Mouse (Mus musculus): ENCODE measurements around the gene Stat3. TPM values are rescaled to one million over a fixed set of nuclear protein-coding genes. Genes with fewer than 3 reads are reported as not detected.

Gene Stat3
- 100 to 1,000 TPM in 1 of 2 experiments, 10 to 100 TPM in 1; 87.0 to 102 TPM for total RNA-seq (2021)
- long read RNA-seq, experiment 1, full-length matches to known transcripts = 80 of 93 reads
- long read RNA-seq, experiment 1, partial matches to known transcripts = 6 of 93 reads
- long read RNA-seq, experiment 1, other reads (novel, unspliced or antisense) = 7 of 93 reads
- long read RNA-seq, experiment 2, full-length matches to known transcripts = 43 of 58 reads
- long read RNA-seq, experiment 2, partial matches to known transcripts = 4 of 58 reads
- long read RNA-seq, experiment 2, other reads (novel, unspliced or antisense) = 11 of 58 reads

DNA sequence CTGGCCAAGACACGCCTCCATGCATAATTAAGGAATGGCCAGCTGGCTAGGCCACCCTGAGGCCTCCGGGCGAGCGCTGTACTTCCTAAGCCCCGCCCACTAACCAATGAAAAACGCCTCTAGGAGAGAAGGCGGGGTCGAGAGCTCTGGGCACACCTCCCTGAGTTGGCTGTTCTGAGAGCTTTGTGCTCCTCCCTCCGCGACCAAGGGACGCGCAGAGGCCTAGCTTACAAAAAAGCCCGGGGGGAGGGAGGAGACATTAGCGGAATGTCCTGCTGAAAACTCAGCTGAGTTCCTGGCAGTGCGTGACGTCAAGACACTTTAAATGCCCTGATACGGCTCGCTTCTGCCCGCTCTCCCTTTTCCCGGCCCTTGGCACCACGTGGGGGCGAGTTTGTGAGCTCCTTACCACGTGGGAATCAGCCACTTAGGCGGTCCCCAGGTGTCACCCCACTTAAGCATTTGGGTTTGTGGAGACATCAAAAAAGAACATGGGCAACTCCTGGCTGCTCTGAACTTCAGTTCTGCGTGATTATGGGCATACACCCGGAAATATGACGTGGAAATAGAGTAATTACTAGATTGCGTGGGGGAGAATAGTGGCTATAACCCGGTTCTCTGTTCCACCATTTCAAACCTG lies at the start of gene Stat3:
Gene Stat3 (minus strand): TSS at position 29 of the 640 bp plus-strand sequence.
- DNase-seq (ENCODE audit: low spot score in 2 of 2) = peak; percentile 99 to 100

DNA sequence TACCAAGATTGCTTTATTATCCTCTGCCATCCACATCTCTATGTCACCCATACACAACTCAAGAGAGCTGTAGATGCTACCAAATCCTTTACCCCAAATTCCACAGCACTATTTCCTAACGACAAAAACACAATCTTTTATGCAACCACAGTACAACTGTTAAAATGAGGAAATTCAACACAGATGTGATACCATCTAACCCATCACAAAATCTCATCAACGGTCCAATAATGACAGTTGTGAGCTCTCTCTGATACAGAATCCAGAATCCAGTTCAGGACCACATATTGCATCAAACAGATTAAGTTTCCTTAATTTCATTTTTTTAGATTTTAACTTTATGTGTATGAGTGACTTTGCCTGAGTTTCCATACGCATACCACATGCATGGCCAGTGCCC lies 49.3 kb upstream of the Stat3 start:
- DNase-seq (ENCODE audit: low spot score in 2 of 2) = no peak

DNA sequence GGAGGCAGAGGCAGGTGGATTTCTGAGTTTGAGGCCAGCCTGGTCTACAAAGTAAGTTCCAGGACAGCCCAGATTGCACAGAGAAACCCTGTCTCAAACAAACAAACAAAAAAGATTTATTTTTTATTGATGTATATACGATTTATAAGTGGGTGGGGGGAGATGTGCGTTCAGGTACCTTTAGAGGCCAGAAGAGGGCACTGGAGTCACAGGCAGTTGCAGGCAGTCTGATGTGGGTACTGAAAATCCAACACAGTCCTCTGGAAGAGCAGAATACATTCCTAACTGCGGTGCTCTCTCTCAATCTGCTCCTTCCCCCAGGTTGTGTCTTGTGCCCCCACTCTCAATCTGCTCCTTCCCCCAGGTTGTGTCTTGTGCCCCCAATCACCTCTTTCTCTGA lies 46.3 kb upstream of the Stat3 start:
- DNase-seq (ENCODE audit: low spot score in 2 of 2) = no peak

DNA sequence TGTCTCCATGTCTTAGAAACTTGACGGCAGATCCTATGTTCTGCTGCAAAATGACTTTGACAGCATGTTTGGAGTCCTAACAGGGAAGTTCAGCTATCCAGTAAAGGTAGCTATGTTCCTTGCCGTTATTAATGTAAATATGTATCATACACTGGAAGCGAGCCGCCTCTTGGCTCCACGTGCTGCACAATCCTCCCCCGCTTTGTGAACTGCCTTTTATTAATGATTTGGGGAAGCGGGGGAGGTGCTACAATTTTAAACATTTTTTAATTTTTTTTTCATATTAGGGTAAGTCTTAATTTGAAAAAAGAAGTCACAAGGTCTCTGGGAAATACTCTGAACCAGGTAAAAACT lies 44.4 kb upstream of the Stat3 start:
- DNase-seq (ENCODE audit: low spot score in 2 of 2) = no peak

DNA sequence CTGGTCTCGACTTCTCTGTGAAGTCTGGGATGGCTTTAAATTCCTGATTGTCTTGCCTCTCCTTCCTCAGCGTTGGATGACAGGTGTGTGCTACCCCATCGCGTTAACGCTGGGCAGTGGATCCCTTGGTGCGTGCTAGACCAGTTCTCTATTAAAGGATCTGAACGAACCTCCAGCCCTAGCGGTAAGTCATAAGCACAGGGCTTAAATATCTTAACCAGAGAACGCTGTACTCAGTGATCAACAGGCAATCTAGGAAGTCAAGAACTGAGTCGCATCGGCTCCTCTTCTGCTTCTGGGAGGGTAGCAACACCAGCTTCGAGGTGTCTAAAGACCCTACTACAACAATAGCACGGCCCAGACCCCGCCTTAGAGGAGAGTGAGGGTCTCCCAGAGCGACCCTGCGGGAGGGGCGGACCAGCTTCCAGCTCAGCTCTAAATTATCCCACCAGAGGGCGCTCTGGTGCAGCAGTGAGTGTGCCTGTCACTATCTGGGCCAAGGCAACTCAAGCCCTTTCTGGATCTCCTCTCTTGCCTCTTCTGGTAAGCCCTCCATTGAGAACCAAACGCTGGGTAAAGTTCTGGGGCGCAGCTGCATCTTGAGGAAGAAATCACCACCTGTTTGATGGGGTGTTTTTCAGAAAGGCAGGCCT lies 43.9 kb upstream of the Stat3 start:
- DNase-seq (ENCODE audit: low spot score in 2 of 2) = peak; percentile 84 to 86

DNA sequence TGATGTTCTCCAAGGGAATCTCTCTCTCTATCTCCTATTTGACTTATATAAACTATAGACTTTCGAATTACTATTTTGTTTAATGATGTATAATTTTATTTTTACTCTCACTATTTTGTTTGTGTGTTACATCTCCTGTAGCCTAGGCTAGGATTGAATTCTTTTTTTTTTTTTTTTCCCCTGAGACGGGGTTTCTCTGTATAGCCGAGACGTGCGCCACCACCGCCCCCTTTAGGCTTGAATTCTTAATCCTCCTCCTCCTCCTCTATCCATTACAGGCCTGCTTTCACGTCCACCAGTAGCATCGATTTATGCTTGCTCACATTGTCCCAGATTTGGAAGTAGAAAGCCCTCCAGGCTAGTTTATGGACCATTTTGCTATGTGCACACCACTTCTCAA lies 42.7 kb upstream of the Stat3 start:
- no peak for DNase-seq (ENCODE audit: low spot score in 2 of 2)

DNA sequence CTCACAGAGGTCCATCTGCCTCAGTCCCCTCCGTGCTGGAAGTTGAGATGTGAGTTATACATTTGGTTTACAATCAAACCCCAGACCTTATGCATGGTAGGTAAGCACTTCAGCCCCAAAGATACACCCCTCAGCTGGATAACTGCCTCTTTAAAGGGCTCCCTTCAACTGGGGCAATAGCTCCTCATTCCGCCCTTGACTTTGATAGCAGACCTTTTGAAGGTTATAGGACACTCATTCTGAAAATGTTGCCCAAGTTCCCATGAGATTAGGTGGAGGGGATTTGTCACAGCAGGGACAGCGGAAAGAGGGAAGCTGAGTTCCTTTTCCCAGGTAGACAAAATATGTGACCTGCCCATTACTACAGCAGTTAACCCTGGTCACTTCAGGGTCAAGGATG lies 41.9 kb upstream of the Stat3 start:
- DNase-seq (ENCODE audit: low spot score in 2 of 2) = peak in 1 of 2 experiments; percentile 22

DNA sequence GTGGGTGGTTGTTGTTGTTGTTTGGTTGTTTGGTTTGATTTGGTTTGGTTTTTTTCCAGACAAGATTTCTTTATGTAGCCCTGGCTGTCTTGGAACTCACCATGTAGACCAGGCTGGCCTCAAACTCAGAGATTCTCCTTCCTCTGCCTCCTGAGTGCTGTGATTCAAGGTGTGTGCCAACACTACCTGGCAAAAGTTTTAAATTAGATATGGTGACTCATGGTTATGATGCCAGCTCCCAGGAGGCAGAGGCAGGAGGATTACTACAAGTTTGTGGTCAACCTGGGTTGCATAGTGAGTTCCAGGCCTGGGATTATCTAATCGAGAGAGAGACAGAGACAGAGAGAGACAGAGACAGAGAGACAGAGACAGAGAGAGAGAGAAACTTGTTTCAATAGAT lies 41.1 kb upstream of the Stat3 start:
- no peak for DNase-seq (ENCODE audit: low spot score in 2 of 2)

DNA sequence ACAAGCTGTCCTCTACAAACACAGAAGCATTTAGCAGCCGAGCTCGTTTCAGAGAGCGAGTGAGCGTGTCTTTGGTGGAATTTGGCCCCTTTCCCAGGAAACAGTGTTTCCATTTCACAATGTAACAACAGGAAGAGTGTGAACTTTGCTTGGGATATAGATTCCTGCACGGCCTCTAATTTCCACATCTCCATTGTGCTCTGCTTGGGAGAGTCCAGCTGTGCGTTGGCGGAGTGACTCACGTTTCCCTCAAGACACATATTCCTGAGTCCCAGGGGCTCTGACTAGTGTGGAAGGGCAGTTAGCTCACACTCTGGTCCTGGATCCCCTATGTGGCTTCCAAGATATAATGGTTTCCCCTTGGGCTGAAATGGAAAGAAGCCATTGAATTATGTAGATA lies 40.5 kb upstream of the Stat3 start:
- DNase-seq (ENCODE audit: low spot score in 2 of 2) = no peak

DNA sequence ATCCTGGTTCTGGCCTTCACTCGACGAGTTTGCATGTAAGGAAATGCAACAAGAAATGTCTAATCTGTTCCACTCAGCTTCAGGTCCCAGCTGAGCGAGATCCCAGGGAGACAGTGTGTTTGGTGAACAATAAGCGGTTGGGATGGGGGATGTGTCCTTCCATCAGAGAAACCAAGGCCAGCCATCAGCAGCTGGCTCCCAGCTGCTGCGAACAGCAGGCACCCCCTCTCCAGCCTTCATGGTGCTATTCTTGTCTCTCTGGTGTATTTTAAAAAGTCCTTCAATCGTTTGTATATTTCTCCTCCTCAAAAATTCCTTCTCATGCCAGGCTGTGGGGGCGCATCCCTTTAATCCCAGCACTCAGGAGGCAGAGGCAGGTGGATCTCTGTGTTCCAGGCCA lies 35.9 kb upstream of the Stat3 start:
- no peak for DNase-seq (ENCODE audit: low spot score in 2 of 2)

DNA sequence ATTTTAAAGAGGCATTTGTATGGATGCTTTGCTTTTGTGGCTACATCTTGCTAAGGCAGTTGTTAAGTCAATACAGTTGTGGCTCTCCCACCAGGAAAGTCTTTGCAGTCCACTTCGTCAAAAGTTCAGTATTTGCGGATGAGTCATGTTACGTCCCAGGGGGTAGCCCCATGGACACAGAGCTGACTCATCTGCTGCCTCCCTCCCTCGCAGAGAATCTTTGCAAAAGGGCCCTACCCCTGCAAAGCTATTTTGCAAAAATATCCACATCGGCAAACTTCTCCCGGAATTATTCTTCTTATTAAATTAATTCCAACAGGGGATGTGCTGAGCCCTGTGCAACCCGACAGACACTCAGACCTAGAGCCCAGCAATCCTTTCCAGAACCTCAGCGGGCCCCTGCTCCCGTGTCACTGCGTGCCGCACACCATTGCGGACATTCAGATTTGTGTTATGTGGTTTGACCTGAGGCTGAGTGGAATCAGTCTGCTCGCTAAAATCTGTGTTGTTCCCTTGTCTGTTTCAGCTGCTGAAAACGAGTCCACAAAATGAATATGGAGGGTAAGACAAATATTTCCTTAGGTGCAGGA lies 35.1 kb upstream of the Stat3 start:
- DNase-seq (ENCODE audit: low spot score in 2 of 2) = no peak

DNA sequence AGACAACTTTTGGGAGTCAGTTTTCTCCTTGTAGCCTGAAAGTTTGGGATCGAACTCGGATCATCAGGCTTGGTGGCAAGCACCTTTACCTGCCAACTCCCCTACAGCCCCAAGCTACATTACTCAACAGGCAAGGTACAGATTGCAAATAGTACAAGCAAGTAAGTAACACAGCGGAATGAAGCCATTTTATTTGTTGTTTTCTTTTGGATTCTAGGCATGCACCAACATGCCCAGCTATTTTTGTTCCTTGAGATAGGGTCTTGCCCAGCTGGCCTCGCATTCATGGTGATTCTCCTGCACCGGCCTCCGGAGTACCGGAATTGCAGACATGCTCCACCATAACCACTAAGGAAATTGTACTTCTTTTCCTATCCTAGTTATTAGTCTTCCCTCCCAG lies 33.9 kb upstream of the Stat3 start:
- DNase-seq (ENCODE audit: low spot score in 2 of 2) = no peak

DNA sequence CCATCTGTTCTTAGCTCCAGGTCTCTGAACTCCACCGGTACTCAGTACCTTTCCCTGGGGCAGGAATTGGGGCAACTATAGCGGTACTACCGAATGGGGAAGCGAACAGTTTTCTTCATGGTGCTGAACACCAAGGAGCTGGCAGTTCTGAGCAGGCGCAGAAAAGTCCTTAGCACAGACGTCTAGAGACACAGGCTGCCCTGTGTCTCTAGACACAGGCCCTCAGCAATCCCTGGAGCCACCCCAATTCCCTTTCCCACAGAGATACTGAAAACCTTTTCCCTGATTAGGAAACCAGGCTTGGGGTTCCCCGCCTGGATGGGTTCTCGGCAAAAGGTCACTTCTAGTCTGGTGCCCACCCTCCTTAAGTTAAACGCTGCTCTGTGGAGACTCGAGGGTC lies 32.1 kb upstream of the Stat3 start:
- DNase-seq (ENCODE audit: low spot score in 2 of 2) = no peak

DNA sequence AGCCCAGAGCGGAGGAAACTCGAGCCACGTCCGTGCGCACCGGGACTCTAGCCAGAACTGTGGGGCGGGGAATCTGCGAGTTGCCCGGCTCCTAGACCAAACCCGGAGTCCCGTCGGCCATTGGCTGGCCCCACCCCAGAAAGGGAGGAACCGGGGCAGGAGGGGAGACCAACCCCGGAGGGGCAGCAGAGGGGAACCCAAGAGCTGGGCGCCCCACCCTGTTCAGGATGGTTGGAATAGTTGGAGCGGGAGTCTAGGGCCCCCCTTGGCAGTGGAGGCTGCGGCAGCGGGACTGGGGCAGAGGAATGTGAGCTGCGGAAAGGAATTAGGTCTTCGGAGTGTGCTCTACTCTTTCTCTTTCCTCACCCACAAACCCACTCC lies 31.2 kb upstream of the Stat3 start, which contains the start of gene Cavin1:
Gene Cavin1 (minus strand): TSS at position 331 of the 381 bp plus-strand sequence.
- DNase-seq (ENCODE audit: low spot score in 2 of 2) = peak; percentile 96 to 97

DNA sequence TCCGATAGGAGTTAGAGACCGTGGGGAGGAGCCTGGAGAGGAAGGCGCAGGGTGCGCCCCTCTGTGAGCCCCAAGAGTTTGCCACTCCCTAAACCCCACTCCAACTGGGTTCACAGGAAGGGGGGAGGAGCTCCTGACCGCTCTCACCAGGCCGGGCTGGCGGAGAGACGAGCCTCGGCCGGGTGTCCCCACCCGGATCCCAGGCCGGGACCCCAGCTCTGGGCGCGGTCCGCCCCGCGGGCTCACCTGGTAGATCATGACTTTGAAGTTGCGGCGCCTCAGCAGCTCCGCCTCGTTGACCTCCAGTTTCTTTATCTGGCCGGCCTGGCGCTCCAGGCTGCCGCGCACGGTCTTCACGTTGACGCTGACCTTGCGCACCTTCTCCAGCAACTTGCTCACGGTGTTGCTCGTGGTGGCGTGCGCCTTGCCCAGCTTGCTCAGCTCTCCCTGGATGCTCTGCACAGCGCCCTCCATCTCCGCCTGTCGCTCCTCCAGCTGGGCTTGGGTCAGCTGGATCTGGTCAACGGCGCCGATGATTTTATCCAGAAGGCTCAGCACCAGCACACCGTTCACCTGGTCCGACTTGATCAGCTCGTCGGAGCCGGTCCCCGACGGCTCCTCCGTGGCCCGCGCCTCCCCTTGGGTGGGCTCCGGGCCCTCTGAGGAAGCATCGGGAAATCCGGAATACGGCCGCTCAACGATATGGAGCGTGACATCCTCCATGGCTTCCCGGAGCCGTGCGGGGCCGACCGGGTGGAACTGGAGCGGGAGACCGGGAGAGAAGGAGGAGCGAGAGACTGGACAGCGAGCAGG lies 30.6 kb upstream of the Stat3 start:
- DNase-seq (ENCODE audit: low spot score in 2 of 2) = peak; percentile 59 to 61

DNA sequence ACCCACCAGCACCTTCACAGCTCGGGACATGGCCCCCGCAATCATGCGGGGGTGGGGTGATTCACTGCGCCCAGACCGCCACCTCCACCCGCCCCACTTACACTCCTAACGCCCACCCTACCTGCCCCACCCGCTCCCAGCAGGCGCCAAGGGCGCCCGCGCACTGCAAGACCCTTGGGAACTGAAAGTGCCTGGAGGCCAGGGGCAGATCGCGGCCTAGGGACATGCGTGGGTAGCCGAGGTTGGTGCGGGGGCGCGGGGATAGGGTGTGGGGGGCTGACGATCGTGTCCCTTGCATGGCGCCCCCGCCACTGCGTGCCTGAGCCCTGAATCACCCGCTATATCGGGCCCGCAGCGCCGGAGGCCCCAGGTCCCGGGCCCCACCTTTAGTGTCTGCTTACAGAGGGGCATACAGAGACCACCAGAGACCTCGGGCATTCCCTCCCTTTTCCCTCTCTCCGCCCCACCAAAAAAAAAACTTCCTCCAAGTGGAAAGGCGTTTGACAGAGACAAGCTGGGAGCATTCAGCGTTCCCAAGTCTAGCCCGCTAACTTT lies 29.9 kb upstream of the Stat3 start:
- peak in 1 of 2 experiments; percentile 52 for DNase-seq (ENCODE audit: low spot score in 2 of 2)

DNA sequence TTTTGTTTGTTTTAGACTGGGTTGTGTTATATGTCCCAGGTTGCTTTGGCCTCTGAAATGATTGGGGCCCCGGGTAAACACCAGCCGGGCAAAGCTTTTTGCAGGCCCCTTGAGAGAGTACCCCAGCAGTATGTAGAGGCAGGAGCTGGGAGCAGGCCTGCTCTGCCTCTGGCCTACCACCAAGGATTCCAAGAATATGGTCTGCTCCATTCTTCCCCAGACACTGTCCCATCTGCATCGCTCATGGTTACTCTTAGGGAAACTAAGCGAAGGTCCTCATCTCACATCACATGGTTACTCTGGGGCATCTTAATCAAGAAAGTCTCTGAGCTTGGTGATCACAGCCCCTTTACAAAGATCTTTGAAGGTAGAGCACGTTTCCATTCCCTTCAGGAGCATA lies 29.2 kb upstream of the Stat3 start:
- DNase-seq (ENCODE audit: low spot score in 2 of 2) = no peak

DNA sequence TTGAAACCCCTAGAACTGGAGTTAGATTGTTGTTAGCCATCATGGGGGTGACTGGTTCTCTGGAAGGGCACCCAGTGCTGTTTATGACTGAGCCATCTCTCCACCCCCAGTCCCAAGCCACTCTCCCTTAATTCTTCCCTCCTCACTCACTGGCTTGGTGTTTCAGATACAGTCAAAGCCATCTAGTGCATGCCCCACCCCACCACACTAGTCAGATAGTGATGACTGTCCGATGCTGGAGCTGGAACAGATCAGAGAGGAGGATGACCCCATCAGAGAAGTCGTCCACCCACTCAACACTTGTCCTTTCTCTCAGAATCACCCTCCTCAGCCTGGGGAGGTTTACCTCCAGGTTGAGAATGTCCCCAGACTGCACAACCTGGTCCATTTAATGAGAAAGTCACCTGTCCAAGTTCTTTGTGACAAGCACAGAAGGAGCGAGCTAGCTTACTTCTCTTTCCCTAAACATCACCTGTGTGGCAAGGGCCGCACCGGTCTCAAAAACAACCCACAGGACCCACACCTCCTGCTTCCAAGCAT lies 28.6 kb upstream of the Stat3 start:
- DNase-seq (ENCODE audit: low spot score in 2 of 2) = no peak

DNA sequence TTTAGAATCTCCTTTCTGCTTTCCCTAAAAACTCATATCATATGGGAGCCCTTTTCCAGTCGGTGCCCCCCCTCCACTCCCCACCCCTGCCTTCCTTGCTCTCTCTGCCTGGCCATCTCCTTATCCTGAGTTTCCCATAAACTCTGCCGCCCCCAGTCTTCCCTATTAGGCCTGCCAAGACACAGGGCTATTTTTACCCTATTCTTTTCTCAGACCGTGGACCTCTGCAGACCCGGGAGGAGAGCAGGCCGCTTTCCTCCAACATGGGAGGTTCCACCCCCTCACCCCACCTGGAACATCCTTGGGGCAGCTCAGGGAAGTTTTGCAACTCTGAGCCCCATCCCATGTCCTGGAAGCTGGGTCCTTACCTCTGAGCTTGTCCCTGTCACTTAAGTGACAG lies 28.0 kb upstream of the Stat3 start:
- no peak for DNase-seq (ENCODE audit: low spot score in 2 of 2)

DNA sequence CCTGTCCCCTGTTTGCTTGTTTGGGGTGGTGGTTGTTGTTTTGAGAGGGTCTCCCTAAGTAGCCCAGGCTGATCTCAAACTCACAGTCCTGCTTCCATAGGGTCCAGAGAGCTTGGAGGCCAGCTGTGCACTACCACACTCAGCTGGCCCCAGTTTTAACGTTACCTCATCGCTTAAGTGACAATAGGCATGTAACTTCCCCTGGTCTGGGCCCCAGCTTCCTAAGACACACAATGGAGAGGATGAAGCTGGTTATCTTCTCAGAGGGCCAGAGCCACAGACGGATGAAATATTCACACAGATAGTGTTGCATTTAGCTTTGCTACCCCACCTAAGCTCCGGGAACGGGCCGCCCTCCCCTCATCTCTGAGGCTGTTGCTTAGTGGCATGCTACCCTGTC lies 26.4 kb upstream of the Stat3 start:
- no peak for DNase-seq (ENCODE audit: low spot score in 2 of 2)

Measured in adrenal gland, adult 18-20 months (tissue).